Comparison of ENCODE assay signal across 10 mouse cellular contexts in genomic region chr13:20097934-20098593, GRCm38 (mm10). TPM values are rescaled to one million over a fixed set of nuclear protein-coding genes. Genes with fewer than 3 reads are reported as not detected.
DNase-seq lines count a peak whose midpoint lies in the region; ATAC-seq lines count a peak whose summit lies in the region.
"Had no signal": no experiment of that assay in that cellular context is flagged by ENCODE, and none has a peak within 500 bp of the region (broad histone marks: within the 10 kb centered on the region; RNA-seq: fewer than 3 reads in every experiment).

No protein-coding gene starts in this region.

- peak; percentile 51 for ATAC-seq in megakaryocyte progenitor cell, adult 5-6 weeks (replicated peaks; ENCODE audit: poor library complexity)

- peak; percentile 89 for DNase-seq in heart, adult 11 months
- DNase-seq in heart, postnatal 14 days: no peak
- peak; percentile 41 for DNase-seq in lung, postnatal 25 days (ENCODE audit: low spot score)
- no peak for DNase-seq in lung, adult 18-20 months
- DNase-seq in adipocyte (ENCODE audit: low spot score): peak; percentile 41
- DNase-seq in layer of hippocampus, adult 9-11 months: no peak
- DNase-seq in left cerebral cortex, adult 11 months (ENCODE audit: low spot score): no peak
- DNase-seq: cerebellum, adult 2 months; kidney, adult 18-20 months had no signal

- intact Hi-C loops in heart, postnatal 14 days (cut with DNase I): loop anchor here (2.0 kb wide), 1 partner anchor 15 kb away; no protein-coding TSS in a partner anchor

RNA-seq across cellular contexts. Expression of gene Elmo1, which starts 7.7 kb away (rescaled TPM):
- total RNA-seq in heart, postnatal 14 days (2021): 10 to 100 TPM; 16.4 to 17.1 TPM
- 97.9 and 103 TPM in 2 replicates for total RNA-seq in megakaryocyte progenitor cell, adult 5-6 weeks (2015)
- total RNA-seq in megakaryocyte progenitor cell, adult 5-6 weeks (2017): 42.0 and 61.9 TPM in 2 replicates

Comparison
In these comparisons a context has a peak if more than half of its experiments do, and no peak if none do; other contexts are left out.
1. DNase-seq: peak in heart, adult 11 months (single experiment), lung, postnatal 25 days (single experiment) and adipocyte (single experiment); none in heart, postnatal 14 days (0 of 2), lung, adult 18-20 months (0 of 2), layer of hippocampus, adult 9-11 months (single experiment) and left cerebral cortex, adult 11 months (single experiment).